Mouse (Mus musculus) Patski (cell line): ENCODE measurements around the gene Mex3d. TPM values are rescaled to one million over a fixed set of nuclear protein-coding genes. Genes with fewer than 3 reads are reported as not detected.

Experiments used
- ATAC-seq: fragments of 100-300 bp; one replicate; pipeline ENCODE4 v1.8.0; 2021
- CTCF ChIA-PET: fragments of 350-600 bp; sonication (Branson Sonifier 250); formaldehyde crosslinking; loops from one replicate; lab custom pipeline; 2022; ENCODE audit warnings: inconsistent platforms; lab: Charles Lee
- POLR2A ChIA-PET: fragments of 350-600 bp; sonication (Branson Sonifier 250); formaldehyde crosslinking; loops from one replicate; lab custom pipeline; 2022; ENCODE audit warnings: antibody characterized with exemption, inconsistent platforms; lab: Charles Lee
- DNase-seq: peaks from one replicate; pipeline ENCODE4 v3.0.0-alpha.2; 2011; ENCODE audit warnings: low read depth, low spot score
- H3K27me3 ChIP-seq: fragments of 371-371 bp; one replicate; pipeline ENCODE4 v1.5.1; 2021
- CTCF ChIP-seq: fragments of 100-300 bp; IDR thresholded peaks from one replicate; pipeline ENCODE4 v1.5.1; 2021
- in situ Hi-C: fragments of 300-500 bp; cut with MboI; formaldehyde crosslinking; loops from 3 replicates; pipeline ENCODE4 v1.11.1; 2018; ENCODE audit warnings: low pct_unique_long_range_greater_than_20kb, mixed read lengths
- polyA plus RNA-seq: library from polyadenylated mRNA; unstranded; gene quantifications from one replicate; pipeline ENCODE4 v1.2.3, GENCODE M21; 2021

Mex3d gene
- polyA plus RNA-seq, 1 experiment from 2014 or later: 30.6 TPM

DNA sequence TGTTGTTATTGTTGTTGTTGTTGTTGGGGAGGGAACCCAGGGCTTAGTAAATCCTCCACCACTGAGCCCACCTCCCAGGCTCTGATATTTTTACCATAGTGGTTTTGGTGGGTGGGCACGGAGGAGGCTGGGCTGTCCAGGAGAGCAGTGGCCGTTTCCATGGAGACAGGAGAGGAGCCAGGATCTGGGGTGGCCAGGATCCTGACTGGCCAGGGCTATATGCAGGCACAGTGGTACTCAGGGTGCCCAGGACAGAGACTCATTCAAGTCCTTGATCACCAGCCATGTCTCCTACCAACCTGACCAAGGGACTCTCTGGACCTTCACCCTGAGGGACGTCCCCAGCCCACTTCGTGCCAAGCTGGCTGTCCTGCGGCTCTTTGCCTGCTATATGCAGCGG lies 23.7 kb downstream of the Mex3d start:
- peaks cover 15% of the 10 kb centered on the region for H3K27me3 ChIP-seq
- DNase-seq: no peak
- in situ Hi-C loops: loop anchor here (25.0 kb wide), 1 partner anchor 149 kb away; no protein-coding TSS in a partner anchor
- POLR2A ChIA-PET: no interaction called here
- CTCF ChIA-PET: interaction anchor here (1.0 kb wide), 1 partner anchor 13 kb away, joined by 3 read pairs; no protein-coding TSS in a partner anchor
- ATAC-seq: no peak
- no peak for TF ChIP-seq CTCF

DNA sequence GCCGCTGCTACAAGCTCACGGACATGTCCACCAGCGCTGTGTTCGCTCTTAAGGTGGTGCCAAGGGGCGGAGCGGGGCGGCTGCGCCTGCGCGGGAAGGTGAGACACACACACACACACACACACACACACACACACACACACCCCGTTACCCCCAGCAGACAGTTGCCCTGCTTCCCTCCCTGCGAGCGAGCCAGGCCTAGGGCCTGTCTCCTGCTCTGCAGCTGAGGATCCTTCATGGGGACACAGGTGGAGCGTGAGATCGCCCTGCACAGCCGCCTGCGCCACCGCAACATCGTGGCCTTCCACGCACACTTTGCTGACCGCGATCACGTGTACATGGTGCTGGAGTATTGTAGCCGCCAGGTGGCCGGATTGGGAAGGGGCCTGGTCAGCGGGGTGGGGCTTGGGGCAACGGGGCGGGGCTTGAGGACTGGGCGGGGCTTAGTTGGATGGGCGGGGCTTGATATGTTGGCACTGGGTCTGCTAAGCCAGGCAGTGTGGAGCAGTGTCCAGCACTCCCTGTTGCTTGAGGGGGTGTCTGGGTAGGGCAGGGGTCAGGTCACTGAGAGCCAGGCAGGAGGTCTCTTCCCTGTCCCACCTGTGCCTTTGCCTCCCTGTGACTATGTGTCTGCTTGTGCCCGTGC lies 29.3 kb downstream of the Mex3d start:
- CTCF ChIA-PET: no interaction called here
- in situ Hi-C loops: loop anchor here (25.0 kb wide), 1 partner anchor 154 kb away; no protein-coding TSS in a partner anchor
- POLR2A ChIA-PET: no interaction called here
- TF ChIP-seq CTCF: no peak
- ATAC-seq (no peak), DNase-seq (no peak)
- peaks cover 31% of the 10 kb centered on the region for H3K27me3 ChIP-seq

DNA sequence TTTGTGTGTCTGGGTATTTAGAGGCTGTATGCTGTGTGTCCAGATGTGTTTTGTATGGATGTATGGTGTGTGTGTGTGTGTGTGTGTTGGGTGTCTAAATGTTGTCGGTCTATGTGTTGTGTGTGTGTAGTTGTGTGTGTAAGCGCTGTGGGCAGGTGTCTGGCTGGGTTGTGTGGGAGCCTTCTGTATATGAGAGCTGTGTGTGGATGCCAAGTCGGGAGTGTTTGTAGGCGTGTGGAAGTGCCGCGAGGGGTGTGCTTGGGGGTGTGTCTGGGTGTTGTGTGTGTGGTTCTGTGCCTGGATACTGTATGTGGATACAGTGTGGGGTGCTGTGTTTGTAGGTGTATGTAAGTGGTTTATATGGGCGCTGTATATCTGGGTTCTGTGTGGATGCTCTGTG lies 30.1 kb downstream of the Mex3d start:
- DNase-seq (no peak), ATAC-seq (no peak)
- peaks cover 31% of the 10 kb centered on the region for H3K27me3 ChIP-seq
- TF ChIP-seq CTCF: no peak
- CTCF ChIA-PET: no interaction called here
- POLR2A ChIA-PET: interaction anchor here (0.6 kb wide), 1 partner anchor 135 kb away, joined by 4 read pairs; no protein-coding TSS in a partner anchor
- in situ Hi-C loops: loop anchor here (25.0 kb wide), 1 partner anchor 155 kb away; no protein-coding TSS in a partner anchor

DNA sequence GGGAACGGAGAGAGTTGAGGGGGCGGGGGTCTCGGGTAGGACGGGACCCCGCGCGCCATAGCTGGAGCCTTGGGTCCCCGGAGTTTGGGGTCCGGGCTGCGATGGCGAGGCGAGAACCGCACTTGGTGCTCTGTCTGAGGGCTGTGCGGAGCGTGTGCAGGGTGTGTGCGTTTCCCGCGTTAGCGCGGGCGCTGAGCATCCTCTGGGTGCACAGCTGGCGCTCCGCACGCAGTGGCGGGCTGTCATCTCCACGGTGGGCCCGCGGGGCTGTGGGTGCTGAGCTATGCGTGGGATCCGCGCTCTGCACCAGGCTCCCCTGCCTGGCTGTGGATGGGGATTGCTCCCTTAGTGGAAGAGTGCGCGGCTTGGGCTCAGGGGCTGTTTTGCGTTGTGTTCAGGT lies 30.7 kb downstream of the Mex3d start:
- peaks cover 31% of the 10 kb centered on the region for H3K27me3 ChIP-seq
- ATAC-seq: no peak
- TF ChIP-seq CTCF: no peak
- DNase-seq: no peak
- CTCF ChIA-PET: no interaction called here
- in situ Hi-C loops: loop anchor here (25.0 kb wide), 1 partner anchor 156 kb away; no protein-coding TSS in a partner anchor
- POLR2A ChIA-PET: interaction anchor here (0.6 kb wide), 1 partner anchor 135 kb away, joined by 4 read pairs; no protein-coding TSS in a partner anchor

DNA sequence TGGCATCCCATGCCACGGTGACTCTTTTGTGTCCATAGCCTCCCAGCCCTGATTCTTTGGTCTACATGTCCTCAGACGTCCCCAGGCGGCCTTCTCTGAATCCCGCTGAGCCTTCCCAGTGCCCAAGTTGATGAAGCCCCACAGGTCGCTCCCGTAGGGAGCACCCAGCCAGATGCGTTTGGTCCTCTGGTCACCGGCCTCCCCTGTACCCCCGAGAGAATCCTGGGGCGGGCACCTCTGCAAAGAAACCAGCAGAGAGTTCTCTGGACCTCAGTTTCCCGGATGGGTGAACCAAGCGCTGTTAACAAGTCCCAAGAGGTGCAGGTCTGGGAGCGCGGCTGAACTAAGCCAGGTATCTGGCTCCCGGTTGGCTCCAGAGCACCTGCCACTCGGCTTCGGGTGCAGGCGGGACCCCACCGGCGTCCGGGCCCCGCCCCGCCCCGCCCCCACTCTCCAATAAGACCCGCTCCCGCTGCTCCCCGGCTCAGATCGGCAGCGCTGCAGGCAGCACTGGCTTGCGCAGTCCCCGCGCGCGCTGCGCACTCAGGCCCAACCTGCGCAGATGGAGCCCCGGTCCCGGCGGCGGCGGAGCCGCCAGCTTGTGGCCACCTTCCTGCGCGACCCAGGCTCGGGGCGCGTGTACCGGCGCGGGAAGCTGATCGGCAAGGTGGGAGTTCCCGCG lies 31.3 kb downstream of the Mex3d start, which contains the start of gene Plk5:
Gene Plk5, plus strand, starts transcription at position 459 of the 682 bp plus-strand sequence.
- in situ Hi-C loops: loop anchor here (25.0 kb wide), 1 partner anchor 156 kb away; no protein-coding TSS in a partner anchor
- no peak for TF ChIP-seq CTCF

DNA sequence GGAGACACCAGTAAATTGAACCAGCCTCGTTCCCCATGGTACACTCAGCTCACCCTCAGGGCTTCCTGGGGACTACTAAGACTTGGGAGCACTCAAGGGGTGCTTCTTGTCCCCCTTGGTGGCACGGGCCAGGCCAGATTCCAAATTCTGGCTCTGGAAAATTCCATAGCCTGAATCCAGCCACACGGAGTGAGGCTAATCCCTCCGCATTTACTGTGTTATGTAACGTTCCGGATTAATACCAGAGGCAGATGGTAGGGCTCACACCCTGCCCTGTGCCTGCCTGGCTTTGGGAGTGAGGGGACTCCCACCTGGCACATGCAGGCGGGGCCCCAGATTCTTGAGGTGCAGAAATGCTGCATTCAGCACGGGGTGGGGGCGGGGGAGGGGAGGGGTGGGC lies 32.0 kb downstream of the Mex3d start:
- peaks cover 31% of the 10 kb centered on the region for H3K27me3 ChIP-seq
- DNase-seq (no peak), ATAC-seq (no peak)
- CTCF ChIA-PET: no interaction called here
- no peak for TF ChIP-seq CTCF
- in situ Hi-C loops: loop anchor here (25.0 kb wide), 1 partner anchor 157 kb away; no protein-coding TSS in a partner anchor
- POLR2A ChIA-PET: no interaction called here

More for the DNA sequence above, 31.3 kb downstream of the Mex3d start, which contains the start of gene Plk5:
- DNase-seq: no peak
- H3K27me3 ChIP-seq: peaks cover 31% of the 10 kb centered on the region
- CTCF ChIA-PET: no interaction called here
- ATAC-seq: no peak
- POLR2A ChIA-PET: no interaction called here

DNA sequence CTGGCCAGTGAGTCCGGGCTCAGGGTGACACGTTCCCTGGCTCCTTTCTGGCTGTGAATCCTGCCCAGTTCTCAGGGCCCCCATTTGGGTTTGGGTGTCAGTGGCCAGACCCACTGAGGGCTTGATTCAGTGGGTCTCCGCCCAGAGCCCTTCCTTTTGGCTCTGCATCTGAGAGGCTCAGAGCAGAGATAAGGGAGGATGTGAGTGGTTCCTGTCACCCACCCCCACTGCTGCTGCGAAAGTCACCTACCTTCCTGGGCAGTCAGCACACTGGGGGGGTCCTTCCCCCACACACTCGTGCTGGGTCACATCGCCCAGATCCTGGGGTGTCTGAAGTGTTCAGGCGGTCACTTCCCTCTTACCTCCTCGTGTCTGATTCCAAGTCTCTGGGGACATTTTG lies 34.7 kb downstream of the Mex3d start:
- H3K27me3 ChIP-seq: peaks cover 20% of the 10 kb centered on the region
- ChIA-PET POLR2A (no interaction called here), CTCF (interaction anchor here (3.1 kb wide), 1 partner anchor 12 kb away, joined by 13 read pairs; no protein-coding TSS in a partner anchor)
- ATAC-seq (no peak), DNase-seq (no peak)
- in situ Hi-C loops: loop anchor here (25.0 kb wide), 1 partner anchor 160 kb away; no protein-coding TSS in a partner anchor
- no peak for TF ChIP-seq CTCF

DNA sequence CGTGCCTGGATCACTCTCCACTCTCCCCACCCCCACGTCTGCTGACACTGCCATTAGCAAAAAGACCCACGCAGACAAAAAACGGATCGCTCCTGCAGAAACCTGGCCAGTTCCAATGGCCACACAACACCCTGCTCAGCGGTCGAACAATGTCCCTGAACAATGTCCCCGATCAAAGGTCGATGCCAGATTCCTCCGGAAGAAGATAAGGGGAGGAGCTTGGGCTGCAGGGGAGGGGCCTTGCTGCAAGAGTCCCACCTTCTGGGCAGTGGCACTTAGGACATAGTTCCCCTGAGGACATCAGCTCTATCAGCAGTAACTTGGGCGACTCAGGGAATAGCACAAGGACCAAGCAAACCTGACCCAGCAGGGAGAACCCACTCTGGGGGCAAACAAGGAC lies 35.6 kb downstream of the Mex3d start:
- H3K27me3 ChIP-seq: peaks cover 12% of the 10 kb centered on the region
- in situ Hi-C loops: loop anchor here (25.0 kb wide), 1 partner anchor 160 kb away; no protein-coding TSS in a partner anchor
- TF ChIP-seq CTCF: no peak
- ATAC-seq: no peak
- ChIA-PET POLR2A (interaction anchor here (1.1 kb wide), 1 partner anchor 17 kb away, joined by 6 read pairs; no protein-coding TSS in a partner anchor), CTCF (interaction anchor here (1.9 to 3.1 kb wide), 2 partner anchors 12 to 158 kb away, joined by 5 to 13 read pairs; no protein-coding TSS in a partner anchor)
- no peak for DNase-seq

GRCm38 (mm10) chr10:80350292-80350691 lies 37.2 kb downstream of the Mex3d start:
- no peaks in the 10 kb centered on the region for H3K27me3 ChIP-seq
- CTCF ChIA-PET: interaction anchor here (0.9 to 3.1 kb wide), 14 partner anchors 10 to 159 kb away, joined by 3 to 13 read pairs (median 5); no protein-coding TSS in a partner anchor
- TF ChIP-seq CTCF: no peak
- in situ Hi-C loops: loop anchor here (25.0 kb wide), 1 partner anchor 162 kb away; no protein-coding TSS in a partner anchor
- DNase-seq (peak; percentile 25), ATAC-seq (peak; percentile 79)
- POLR2A ChIA-PET: interaction anchor here (0.6 kb wide), 1 partner anchor 26 kb away, joined by 5 read pairs; no protein-coding TSS in a partner anchor

GRCm38 (mm10) chr10:80348981-80349380 lies 38.5 kb downstream of the Mex3d start:
- no peak for TF ChIP-seq CTCF
- no peak for ATAC-seq
- H3K27me3 ChIP-seq: no peaks in the 10 kb centered on the region
- ChIA-PET POLR2A (no interaction called here), CTCF (interaction anchor here (2.0 kb wide), 1 partner anchor 28 kb away, joined by 9 read pairs; no protein-coding TSS in a partner anchor)
- in situ Hi-C loops: no loop called here
- DNase-seq: no peak
